Mouse (Mus musculus) thymus, adult 18-20 months (tissue): ENCODE measurements at regions not wholly inside any gene's neighbourhood (a gene's known extent, or its start where the extent isn't known, plus 50 kb on each side); places are given as distances from the start of the nearest gene placed in this dataset.

Experiments
- DNase-seq, 2 experiments: peaks; one replicate each; pipeline ENCODE4 v3.0.0; 2022; ENCODE audit warnings: mixed read lengths in 2 of 2

- no peak for DNase-seq
Measured at GRCm38 (mm10) chr8:127914914-127915313, 443.5 kb upstream of the Nrp1 start.

- DNase-seq: no peak
Measured at GRCm38 (mm10) chr8:127915591-127916028, 442.8 kb upstream of the Nrp1 start.

GRCm38 (mm10) chr8:127921925-127922324, 436.5 kb upstream of the Nrp1 start:
- DNase-seq: no peak

- no peak for DNase-seq
Measured at GRCm38 (mm10) chr8:127923321-127923720, 435.1 kb upstream of the Nrp1 start.

- DNase-seq: no peak
Measured at GRCm38 (mm10) chr8:127932276-127932675, 426.1 kb upstream of the Nrp1 start.

GRCm38 (mm10) chr8:127936792-127937435, 421.5 kb upstream of the Nrp1 start:
- no peak for DNase-seq

GRCm38 (mm10) chr8:127939284-127939985, 419.0 kb upstream of the Nrp1 start:
- DNase-seq: no peak

- no peak for DNase-seq
Measured at GRCm38 (mm10) chr8:127939986-127940359, 418.4 kb upstream of the Nrp1 start.

GRCm38 (mm10) chr8:127942319-127942718, 416.1 kb upstream of the Nrp1 start:
- no peak for DNase-seq

GRCm38 (mm10) chr8:127944955-127945498, 413.4 kb upstream of the Nrp1 start:
- no peak for DNase-seq

GRCm38 (mm10) chr8:127957571-127957970, 400.8 kb upstream of the Nrp1 start:
- no peak for DNase-seq

- DNase-seq: no peak
Measured at GRCm38 (mm10) chr8:127958351-127959044, 399.9 kb upstream of the Nrp1 start.

- peak in 1 of 2 experiments; percentile 16 for DNase-seq
Measured at GRCm38 (mm10) chr8:127962862-127963261, 395.5 kb upstream of the Nrp1 start.

- no peak for DNase-seq
Measured at GRCm38 (mm10) chr8:127963625-127964024, 394.8 kb upstream of the Nrp1 start.

GRCm38 (mm10) chr8:127964801-127965200, 393.6 kb upstream of the Nrp1 start:
- DNase-seq: no peak

GRCm38 (mm10) chr8:127965341-127965740, 393.1 kb upstream of the Nrp1 start:
- no peak for DNase-seq

- DNase-seq: no peak
Measured at GRCm38 (mm10) chr8:127968026-127968425, 390.4 kb upstream of the Nrp1 start.

GRCm38 (mm10) chr8:127973194-127973593, 385.2 kb upstream of the Nrp1 start:
- DNase-seq: no peak

GRCm38 (mm10) chr8:127977746-127978145, 380.7 kb upstream of the Nrp1 start:
- no peak for DNase-seq

- DNase-seq: no peak
Measured at GRCm38 (mm10) chr8:127979180-127980030, 379.0 kb upstream of the Nrp1 start.

GRCm38 (mm10) chr8:127982165-127982564, 376.2 kb upstream of the Nrp1 start:
- no peak for DNase-seq

GRCm38 (mm10) chr8:127985616-127986015, 372.8 kb upstream of the Nrp1 start:
- DNase-seq: no peak

- DNase-seq: no peak
Measured at GRCm38 (mm10) chr8:127988887-127989286, 369.5 kb upstream of the Nrp1 start.
